Mouse (Mus musculus) heart, embryonic 12.5 days (tissue): ENCODE results near the gene Bpnt1. TPM values are rescaled to one million over a fixed set of nuclear protein-coding genes. Genes with fewer than 3 reads are reported as not detected.

ENCODE experiments used
- ATAC-seq: fragments of 200-750 bp; cut with Nextera tagmentation; 2 replicates; pipeline ENCODE4 v1.8.0; 2017; ENCODE audit warnings: moderate TSS enrichment, moderate library complexity; ENCODE audit not compliant: insufficient number of reproducible peaks, low FRiP score
- H3K27ac ChIP-seq: fragments of 300-500 bp; sonication (generic); 2 replicates; pipeline ENCODE4 v1.5.1; 2016; ENCODE audit warnings: mild to moderate bottlenecking, moderate library complexity; ENCODE audit not compliant: poor library complexity, severe bottlenecking
- H3K27me3 ChIP-seq: fragments of 300-500 bp; sonication (generic); replicated peaks from 2 replicates; pipeline ENCODE4 v1.6.1; 2016; ENCODE audit warnings: mild to moderate bottlenecking, moderate library complexity
- H3K36me3 ChIP-seq: fragments of 300-500 bp; sonication (generic); 2 replicates; pipeline ENCODE4 v1.6.1; 2016; ENCODE audit warnings: mild to moderate bottlenecking, moderate library complexity
- H3K4me1 ChIP-seq: fragments of 300-500 bp; sonication (generic); replicated peaks from 2 replicates; pipeline ENCODE4 v1.6.1; 2016; ENCODE audit warnings: mild to moderate bottlenecking
- H3K4me2 ChIP-seq: fragments of 300-500 bp; sonication (generic); 2 replicates; pipeline ENCODE4 v1.6.1; 2016; ENCODE audit warnings: mild to moderate bottlenecking, moderate library complexity
- H3K4me3 ChIP-seq: fragments of 300-500 bp; sonication (generic); 2 replicates; pipeline ENCODE4 v1.5.1; 2016; ENCODE audit warnings: mild to moderate bottlenecking
- H3K9ac ChIP-seq: fragments of 300-500 bp; sonication (generic); 2 replicates; pipeline ENCODE4 v1.6.1; 2016; ENCODE audit warnings: mild to moderate bottlenecking, moderate library complexity
- H3K9me3 ChIP-seq: fragments of 300-500 bp; sonication (generic); replicated peaks from 2 replicates; pipeline ENCODE4 v1.6.1; 2016; ENCODE audit warnings: mild to moderate bottlenecking, moderate library complexity
- WGBS: fragments of 180-500 bp; shearing (Covaris S2); methylation state at CpG from one replicate; pipeline ENCODE4 v1.1.7; 2016; 5-methylcytosine and 5-hydroxymethylcytosine counted together
- polyA plus RNA-seq: library from polyadenylated mRNA; unstranded; fragments of >200 nt; fragmentation: Nextera tagmentation; extraction: Ambion mirVana; gene quantifications from 2 replicates; pipeline ENCODE4 v1.2.1, GENCODE M21; 2016

The Bpnt1 gene
- 28.6 and 29.0 TPM in 2 replicates for polyA plus RNA-seq

DNA sequence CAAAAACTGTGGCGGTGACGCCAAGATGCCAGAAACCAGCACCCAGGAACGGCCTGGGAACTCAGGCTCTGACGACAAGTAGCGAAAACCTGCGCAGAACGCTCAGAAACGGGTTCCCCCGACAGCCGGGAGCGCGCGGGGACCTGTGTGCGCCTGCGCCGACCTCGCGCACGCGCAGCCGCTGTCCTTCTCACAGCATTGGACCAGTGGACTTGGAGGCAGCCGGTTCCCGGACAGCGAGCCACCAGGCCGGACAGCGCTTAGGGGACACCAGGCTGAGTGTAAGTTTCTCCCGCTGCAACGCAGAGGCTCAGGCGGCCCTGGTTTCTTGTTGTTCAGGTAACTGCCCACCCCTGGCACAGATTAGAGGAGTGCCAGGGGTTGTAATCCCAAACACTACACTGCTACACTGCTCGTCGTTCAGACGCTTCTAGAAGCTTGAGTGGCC is at the start of gene Bpnt1:
Gene Bpnt1 (plus strand): TSS at position 167 of the 448 bp plus-strand sequence.
- Histone ChIP-seq H3K27me3 (no peaks in the 10 kb centered on the region), H3K4me1 (peaks cover 30% of the 10 kb centered on the region), H3K9me3 (no peaks in the 10 kb centered on the region), H3K27ac (peak within 1 kb of the TSS; percentile 85), H3K4me2 (peak within 1 kb of the TSS; percentile 72), H3K9ac (peak within 1 kb of the TSS; percentile 88), H3K4me3 (peak within 1 kb of the TSS; percentile 77), H3K36me3 (peaks cover 3% of the 10 kb centered on the region)
- WGBS = 0% methylated on average over 32 of the region's 32 CpGs
- ATAC-seq = peak; percentile 86

DNA sequence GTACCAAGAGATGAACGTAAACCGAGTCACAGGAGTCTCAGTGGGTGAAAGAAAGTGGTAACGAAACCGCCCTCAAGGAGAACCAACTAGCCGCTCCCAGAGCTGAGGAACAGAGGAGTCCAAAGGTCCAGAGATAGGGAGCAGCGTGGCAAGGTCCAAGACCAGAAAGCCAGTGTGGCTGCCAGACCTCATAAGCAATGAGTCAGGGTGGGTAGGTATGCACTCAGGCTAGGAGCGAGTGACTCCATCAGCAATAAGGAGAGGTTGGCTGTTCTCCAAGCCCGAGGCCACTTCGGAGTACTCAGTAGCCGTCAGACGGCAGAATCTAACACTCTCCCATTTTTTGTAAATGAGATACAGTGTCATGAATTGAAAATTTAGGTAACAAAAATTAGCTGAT is 49.1 kb upstream of the Bpnt1 start:
- H3K4me3 ChIP-seq = no peak overlapping the region
- H3K27me3 ChIP-seq = no peaks in the 10 kb centered on the region
- H3K27ac ChIP-seq = no peak overlapping the region
- H3K9me3 ChIP-seq = no peaks in the 10 kb centered on the region
- WGBS = 88% methylated on average over 11 of the region's 11 CpGs
- no peak overlapping the region for H3K9ac ChIP-seq
- peaks cover 10% of the 10 kb centered on the region for H3K4me1 ChIP-seq
- no peak overlapping the region for H3K4me2 ChIP-seq
- H3K36me3 ChIP-seq = peaks cover 75% of the 10 kb centered on the region
- no peak for ATAC-seq

DNA sequence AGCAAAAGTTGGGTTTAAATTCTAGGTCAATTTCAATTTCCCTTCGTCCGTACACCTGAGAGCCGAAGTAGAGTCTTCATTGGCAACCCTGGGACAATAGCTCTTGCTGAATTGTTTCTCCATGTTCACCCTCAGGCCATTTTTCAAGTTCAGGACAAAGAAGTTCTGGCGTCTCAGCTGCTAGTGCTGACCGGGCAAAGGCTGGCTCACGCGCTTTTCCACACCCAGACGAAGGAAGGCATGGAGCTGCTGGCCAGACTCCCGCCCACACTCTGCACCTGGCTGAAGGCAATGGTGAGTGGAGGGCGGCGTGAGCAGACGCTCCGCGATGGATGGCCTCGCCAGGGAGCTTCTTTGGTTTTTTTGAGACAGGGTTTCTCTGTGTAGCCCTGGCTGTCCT is 48.7 kb upstream of the Bpnt1 start:
- Histone ChIP-seq H3K4me3 (no peak overlapping the region), H3K4me1 (peaks cover 10% of the 10 kb centered on the region), H3K9ac (no peak overlapping the region), H3K36me3 (peaks cover 74% of the 10 kb centered on the region), H3K27me3 (no peaks in the 10 kb centered on the region), H3K4me2 (no peak overlapping the region), H3K9me3 (no peaks in the 10 kb centered on the region), H3K27ac (no peak overlapping the region)
- ATAC-seq = no peak
- whole genome bisulfite sequencing = 90% methylated on average over 15 of the region's 15 CpGs

DNA sequence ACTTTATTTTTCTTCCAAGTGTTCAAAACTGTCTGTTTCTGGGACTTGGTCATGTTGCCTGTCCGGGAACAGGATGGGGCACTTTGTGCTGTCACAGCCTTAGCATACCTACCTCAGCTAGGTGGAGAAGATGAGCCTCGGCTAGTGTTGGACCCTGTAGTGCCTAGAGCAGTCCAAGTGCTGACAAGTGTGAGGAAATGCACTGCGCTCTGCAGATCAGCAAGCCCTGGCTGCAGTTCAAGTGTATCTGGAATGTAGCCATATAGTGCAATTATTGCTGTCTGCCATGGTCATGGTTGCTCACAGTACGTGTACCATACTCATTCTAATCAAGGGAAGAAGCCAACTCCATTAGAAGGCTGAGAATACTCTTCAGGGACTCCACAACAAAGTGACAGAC is 47.2 kb upstream of the Bpnt1 start:
- WGBS = 29% methylated on average over 4 of the region's 4 CpGs
- Histone ChIP-seq H3K9ac (no peak overlapping the region), H3K9me3 (no peaks in the 10 kb centered on the region), H3K4me2 (no peak overlapping the region), H3K4me3 (no peak overlapping the region), H3K4me1 (peaks cover 10% of the 10 kb centered on the region), H3K27ac (peak overlapping the region; percentile 60), H3K27me3 (no peaks in the 10 kb centered on the region), H3K36me3 (peaks cover 59% of the 10 kb centered on the region)
- ATAC-seq = peak; percentile 78

DNA sequence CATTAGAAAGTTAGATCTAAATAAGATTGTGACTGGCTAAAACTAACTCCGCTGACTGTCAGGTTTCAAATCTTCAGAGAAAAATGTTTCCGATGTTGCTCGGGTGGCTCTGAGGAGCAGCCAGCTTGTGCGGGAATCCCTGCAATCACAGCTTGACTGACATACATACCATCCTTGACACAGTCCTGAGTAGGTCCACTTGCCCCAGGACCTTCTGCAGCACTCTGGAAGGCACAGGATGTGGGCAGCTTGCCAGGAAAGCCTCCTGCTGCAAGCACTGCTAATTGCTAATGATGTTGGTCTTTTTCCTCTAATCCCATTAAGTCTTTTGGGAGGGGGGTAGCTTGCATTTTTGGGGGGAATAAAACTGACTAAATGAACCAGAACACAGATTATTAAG is 46.8 kb upstream of the Bpnt1 start:
- no peaks in the 10 kb centered on the region for H3K27me3 ChIP-seq
- no peak for ATAC-seq
- WGBS = 67% methylated on average over 4 of the region's 4 CpGs
- peaks cover 10% of the 10 kb centered on the region for H3K4me1 ChIP-seq
- H3K9ac ChIP-seq = no peak overlapping the region
- H3K36me3 ChIP-seq = peaks cover 60% of the 10 kb centered on the region
- no peak overlapping the region for H3K4me3 ChIP-seq
- no peak overlapping the region for H3K4me2 ChIP-seq
- H3K27ac ChIP-seq = peak overlapping the region; percentile 60
- no peaks in the 10 kb centered on the region for H3K9me3 ChIP-seq

DNA sequence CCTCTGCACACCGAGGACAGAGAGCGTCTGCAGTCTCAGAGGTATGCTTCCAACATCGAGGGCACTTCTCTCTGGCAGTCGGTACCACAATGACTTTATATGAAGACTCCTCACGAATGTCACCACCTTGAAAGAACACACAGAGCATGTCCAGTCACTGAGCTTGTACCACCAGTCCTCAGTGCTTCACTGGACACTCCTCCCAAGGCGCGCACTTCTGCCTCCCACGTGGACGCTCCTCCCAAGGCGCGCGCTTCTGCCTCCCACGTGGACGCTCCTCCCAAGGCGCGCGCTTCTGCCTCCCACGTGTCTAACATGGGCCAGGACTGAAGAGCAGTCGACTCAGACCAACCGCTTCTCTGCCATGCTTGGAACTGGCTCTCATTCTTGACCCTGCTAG is 44.9 kb upstream of the Bpnt1 start:
- H3K4me2 ChIP-seq = no peak overlapping the region
- no peaks in the 10 kb centered on the region for H3K9me3 ChIP-seq
- H3K9ac ChIP-seq = no peak overlapping the region
- WGBS = 87% methylated on average over 20 of the region's 20 CpGs
- H3K27me3 ChIP-seq = no peaks in the 10 kb centered on the region
- H3K27ac ChIP-seq = no peak overlapping the region
- H3K4me1 ChIP-seq = peaks cover 10% of the 10 kb centered on the region
- ATAC-seq = no peak
- H3K36me3 ChIP-seq = peaks cover 65% of the 10 kb centered on the region
- no peak overlapping the region for H3K4me3 ChIP-seq

DNA sequence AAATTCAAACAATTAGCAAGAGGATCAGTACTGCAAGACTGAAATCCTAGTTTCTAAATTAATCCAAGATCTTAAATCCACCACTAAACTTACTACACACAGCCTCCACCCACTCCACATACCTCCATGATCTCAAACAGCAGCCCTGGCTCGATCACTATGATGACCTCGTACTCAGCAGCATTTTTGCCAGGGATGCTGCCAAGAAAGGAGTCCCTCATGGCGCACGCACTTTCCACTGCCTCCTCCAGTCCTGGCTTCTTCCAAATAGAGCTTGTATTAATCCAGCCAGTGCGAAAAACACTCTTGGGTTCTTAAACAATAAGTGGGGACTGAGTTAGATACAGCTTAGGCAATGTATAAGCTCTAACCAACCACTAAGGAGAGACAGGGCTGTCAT is 42.7 kb upstream of the Bpnt1 start:
- ATAC-seq = no peak
- Histone ChIP-seq H3K27me3 (no peaks in the 10 kb centered on the region), H3K36me3 (peaks cover 68% of the 10 kb centered on the region), H3K27ac (no peak overlapping the region), H3K4me1 (peaks cover 9% of the 10 kb centered on the region), H3K4me3 (no peak overlapping the region), H3K9me3 (no peaks in the 10 kb centered on the region), H3K4me2 (no peak overlapping the region), H3K9ac (no peak overlapping the region)
- WGBS = 76% methylated on average over 5 of the region's 5 CpGs

DNA sequence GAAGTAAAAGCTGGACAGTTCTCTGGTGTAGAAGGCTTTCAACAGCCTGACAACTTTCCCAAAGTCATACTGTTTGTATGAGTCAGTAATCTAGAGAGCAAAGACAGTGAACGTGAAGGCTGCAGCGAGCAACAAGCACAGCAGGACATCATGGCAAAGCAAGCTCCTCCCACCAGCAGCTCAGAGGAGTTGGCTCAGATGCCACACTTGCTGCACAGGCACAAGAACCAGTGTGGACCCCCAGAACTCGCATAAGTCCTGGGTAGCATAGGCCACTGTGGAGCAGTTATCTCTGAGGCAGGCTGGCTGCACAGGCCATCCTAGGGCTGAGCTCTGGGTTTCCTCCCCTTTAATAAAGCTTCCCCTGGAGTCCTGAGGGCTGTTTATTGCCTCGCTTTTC is 40.6 kb upstream of the Bpnt1 start:
- no peak overlapping the region for H3K9ac ChIP-seq
- no peaks in the 10 kb centered on the region; the same call in 1 of the 2 replicates for H3K4me1 ChIP-seq
- WGBS = 80% methylated on average over 4 of the region's 4 CpGs
- no peak overlapping the region for H3K4me2 ChIP-seq
- no peak overlapping the region for H3K27ac ChIP-seq
- H3K9me3 ChIP-seq = no peaks in the 10 kb centered on the region
- H3K4me3 ChIP-seq = no peak overlapping the region
- ATAC-seq = no peak
- H3K27me3 ChIP-seq = no peaks in the 10 kb centered on the region
- H3K36me3 ChIP-seq = peaks cover 77% of the 10 kb centered on the region

DNA sequence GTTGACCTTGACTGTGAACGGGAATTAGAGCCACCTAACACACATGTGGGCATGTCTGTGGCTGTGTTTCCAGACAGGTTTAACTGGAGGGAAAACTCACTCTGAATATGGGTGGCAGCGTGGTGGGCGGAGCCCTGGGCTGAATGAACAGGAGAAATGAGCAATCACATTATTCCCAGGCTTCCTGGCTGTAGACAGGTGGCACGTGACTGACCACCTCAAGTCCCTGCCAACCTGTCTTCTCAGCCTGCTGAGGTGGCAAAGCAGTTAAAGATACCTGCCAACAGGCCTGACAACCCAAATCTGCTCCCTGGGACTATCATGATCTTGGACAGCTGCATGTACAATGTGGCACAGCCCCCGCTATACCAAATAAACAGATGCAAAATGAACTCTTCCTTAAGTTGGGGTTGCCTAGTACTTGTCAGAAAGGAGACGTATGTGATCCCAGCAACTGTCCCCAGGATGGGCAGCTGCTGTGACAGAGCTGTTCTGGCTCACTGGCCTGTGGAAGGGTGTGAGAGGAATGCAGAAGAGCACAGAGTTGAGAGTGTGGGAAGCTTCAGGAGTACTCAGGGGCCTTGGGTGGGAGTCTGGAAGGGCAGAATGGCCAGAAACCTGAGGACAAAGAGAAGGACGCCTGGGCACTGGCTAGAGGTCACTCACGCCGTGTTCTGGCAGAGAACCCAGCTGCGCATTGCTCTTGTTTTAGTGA is 39.1 kb upstream of the Bpnt1 start:
- H3K4me2 ChIP-seq = no peak overlapping the region
- no peak overlapping the region for H3K27ac ChIP-seq
- H3K9ac ChIP-seq = no peak overlapping the region
- H3K9me3 ChIP-seq = no peaks in the 10 kb centered on the region
- no peaks in the 10 kb centered on the region for H3K27me3 ChIP-seq
- H3K4me1 ChIP-seq = no peaks in the 10 kb centered on the region
- H3K36me3 ChIP-seq = peaks cover 79% of the 10 kb centered on the region
- H3K4me3 ChIP-seq = no peak overlapping the region
- 90% methylated on average over 10 of the region's 10 CpGs for WGBS
- ATAC-seq = no peak

DNA sequence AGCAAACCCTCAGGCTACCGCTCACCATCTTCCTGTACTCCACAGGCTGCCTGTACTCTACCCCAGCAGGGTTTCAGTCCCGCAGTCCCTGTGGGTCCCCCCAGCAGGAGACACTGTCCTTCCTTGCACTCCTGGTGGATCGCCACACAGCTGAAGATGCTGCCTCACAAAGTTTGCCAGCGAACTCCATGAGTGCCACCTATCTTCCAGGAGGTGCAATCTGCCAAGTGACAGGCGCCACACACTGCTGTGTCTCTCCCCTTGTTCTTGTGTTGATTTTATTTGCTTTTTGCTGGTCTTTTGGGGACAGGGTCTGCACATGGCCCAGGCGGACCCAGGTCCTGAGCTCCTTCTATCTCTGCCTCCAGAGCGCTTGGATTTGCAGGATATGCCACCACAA is 35.1 kb upstream of the Bpnt1 start:
- peaks cover 84% of the 10 kb centered on the region for H3K36me3 ChIP-seq
- no peaks in the 10 kb centered on the region for H3K9me3 ChIP-seq
- 89% methylated on average over 7 of the region's 7 CpGs for WGBS
- H3K4me1 ChIP-seq = no peaks in the 10 kb centered on the region
- ATAC-seq = no peak
- no peak overlapping the region for H3K27ac ChIP-seq
- H3K4me3 ChIP-seq = no peak overlapping the region
- H3K27me3 ChIP-seq = no peaks in the 10 kb centered on the region
- no peak overlapping the region for H3K4me2 ChIP-seq
- H3K9ac ChIP-seq = no peak overlapping the region

DNA sequence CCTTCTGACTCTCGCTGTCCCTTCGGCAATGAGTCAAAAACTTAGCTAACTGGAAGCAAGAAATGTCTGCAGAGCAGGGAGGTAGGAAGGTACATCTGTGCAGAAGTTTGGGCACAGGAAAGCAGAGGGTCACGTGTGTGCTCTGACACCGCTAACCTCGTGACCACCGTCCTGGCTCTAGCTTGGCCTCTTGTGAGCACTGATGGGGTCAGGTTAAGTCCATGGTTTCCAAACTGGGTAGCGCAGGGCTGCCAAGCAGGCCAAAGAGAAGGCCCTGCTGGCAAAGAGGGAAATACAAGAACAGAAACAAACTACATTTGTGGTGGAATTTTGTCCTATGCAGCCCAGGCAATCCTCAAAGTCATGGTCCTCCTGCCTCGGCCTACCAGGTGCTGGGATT is 33.5 kb upstream of the Bpnt1 start:
- 93% methylated on average over 8 of the region's 8 CpGs for WGBS
- H3K36me3 ChIP-seq = peaks cover 83% of the 10 kb centered on the region
- no peak overlapping the region for H3K9ac ChIP-seq
- no peaks in the 10 kb centered on the region for H3K9me3 ChIP-seq
- H3K27ac ChIP-seq = no peak overlapping the region
- ATAC-seq = no peak
- H3K4me3 ChIP-seq = no peak overlapping the region
- no peaks in the 10 kb centered on the region for H3K27me3 ChIP-seq
- H3K4me2 ChIP-seq = no peak overlapping the region
- no peaks in the 10 kb centered on the region for H3K4me1 ChIP-seq

DNA sequence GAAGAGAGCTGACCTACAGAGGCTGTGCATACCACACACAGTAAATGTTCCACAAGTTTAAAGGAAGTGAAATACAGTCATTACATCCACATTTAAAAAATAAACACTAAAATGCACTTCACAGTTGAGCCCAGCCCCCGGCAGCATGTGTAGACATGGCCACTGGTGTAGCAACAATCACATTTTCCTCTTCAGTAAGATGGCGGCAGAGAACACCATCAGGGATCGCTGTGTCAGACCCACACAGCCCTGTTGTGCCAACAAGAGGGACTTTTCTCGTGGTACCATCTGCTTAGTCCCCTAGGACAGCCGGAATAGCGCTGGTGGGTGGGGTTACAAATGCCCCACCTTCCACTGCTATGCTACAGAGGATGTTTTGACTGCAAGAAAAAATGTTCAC is 29.1 kb upstream of the Bpnt1 start:
- ATAC-seq = no peak
- peaks cover 65% of the 10 kb centered on the region for H3K36me3 ChIP-seq
- H3K9me3 ChIP-seq = peaks cover 8% of the 10 kb centered on the region
- no peaks in the 10 kb centered on the region for H3K4me1 ChIP-seq
- H3K27ac ChIP-seq = no peak overlapping the region
- no peak overlapping the region for H3K4me2 ChIP-seq
- no peak overlapping the region for H3K4me3 ChIP-seq
- no peak overlapping the region for H3K9ac ChIP-seq
- 91% methylated on average over 6 of the region's 6 CpGs for WGBS
- no peaks in the 10 kb centered on the region for H3K27me3 ChIP-seq
